8 mouse cellular contexts compared by ENCODE assay signal in the genomic region with DNA sequence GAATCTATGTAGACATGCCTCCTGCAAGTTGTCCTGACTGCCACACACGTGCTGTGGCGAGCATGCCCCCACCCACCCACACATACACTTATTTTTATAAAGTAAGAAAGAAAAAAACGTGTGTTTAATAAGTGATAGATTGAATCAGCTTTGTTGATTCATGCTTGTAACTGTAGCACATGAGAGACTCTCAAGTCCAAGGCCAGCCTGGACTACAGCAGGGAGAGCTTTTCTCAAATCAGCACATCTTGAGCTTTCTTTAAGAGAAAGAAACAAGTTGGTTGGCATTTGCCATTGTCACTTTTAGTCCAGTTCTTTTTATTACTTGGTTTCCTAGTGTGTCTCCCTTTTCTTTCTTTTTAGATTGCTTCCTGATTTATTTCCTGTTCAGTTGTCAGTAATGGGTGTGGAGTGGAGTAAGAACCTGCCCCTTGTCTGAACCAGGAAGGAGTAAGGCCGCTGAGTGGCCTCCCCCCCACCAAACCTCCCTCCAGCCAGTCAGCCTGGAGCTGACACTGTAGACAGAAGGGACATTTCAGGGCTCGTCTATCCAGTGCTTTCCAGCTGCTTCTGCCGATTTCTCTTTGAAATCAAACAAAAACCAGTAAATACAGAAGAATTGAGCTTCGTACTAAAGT. TPM values are rescaled to one million over a fixed set of nuclear protein-coding genes. Genes with fewer than 3 reads are reported as not detected.
DNase-seq lines count a peak whose midpoint lies in the region; ATAC-seq and TF ChIP-seq lines count a peak whose summit lies in the region.

No protein-coding gene starts in this region.

- H3K27ac ChIP-seq in heart, embryonic 16.5 days (ENCODE audit: low read length) = peak overlapping the region; percentile 56
- peak overlapping the region; percentile 26; the same call in 1 of the 2 replicates for H3K27ac ChIP-seq in olfactory bulb, adult 2 months (ENCODE audit: insufficient read depth, low read depth, low read length)
- no peak overlapping the region for H3K27ac ChIP-seq in forebrain, embryonic 16.5 days (ENCODE audit: low read length)

- 0 out of 2 replicates have a peak, but pooled peaks have one; percentile 63 for ATAC-seq in heart, embryonic 16.5 days (replicated peaks; ENCODE audit: extremely low read depth, insufficient read depth, low FRiP score)
- ATAC-seq in forebrain, embryonic 16.5 days = no peak

- no peaks in the 10 kb centered on the region for H3K36me3 ChIP-seq in heart, embryonic 16.5 days (ENCODE audit: control insufficient read depth, insufficient read depth)
- no peaks in the 10 kb centered on the region for H3K36me3 ChIP-seq in forebrain, embryonic 16.5 days (ENCODE audit: control insufficient read depth, insufficient read depth)

- H3K27me3 ChIP-seq in heart, embryonic 16.5 days (ENCODE audit: control insufficient read depth, insufficient read depth, low read length) = no peaks in the 10 kb centered on the region
- H3K27me3 ChIP-seq in forebrain, embryonic 16.5 days (replicated peaks; ENCODE audit: control insufficient read depth, insufficient read depth, low read length) = no peaks in the 10 kb centered on the region

- WGBS in heart, embryonic 16.5 days = 45% methylated on average over 7 of the region's 7 CpGs
- WGBS in olfactory bulb, adult 2 months = 40% methylated on average over 7 of the region's 7 CpGs
- WGBS in forebrain, embryonic 16.5 days = 64% methylated on average over 7 of the region's 7 CpGs

- H3K4me1 ChIP-seq in heart, embryonic 16.5 days (ENCODE audit: control insufficient read depth, insufficient read depth, low read length) = peaks cover 15% of the 10 kb centered on the region
- H3K4me1 ChIP-seq in olfactory bulb, adult 2 months (ENCODE audit: control insufficient read depth, insufficient read depth, low read length) = peaks cover 11% of the 10 kb centered on the region
- no peaks in the 10 kb centered on the region for H3K4me1 ChIP-seq in forebrain, embryonic 16.5 days (replicated peaks; ENCODE audit: control insufficient read depth, insufficient read depth, low read length)

- no peak for TF ChIP-seq POLR2A in olfactory bulb, adult 2 months (IDR thresholded peaks at IDR 0.05; ENCODE audit: insufficient read depth, low read depth, low read length)

- no peak for TF ChIP-seq CTCF in olfactory bulb, adult 2 months (IDR thresholded peaks at IDR 0.05; ENCODE audit: insufficient read depth, low read depth, low read length)

- H3K4me3 ChIP-seq in heart, embryonic 16.5 days (ENCODE audit: low read length) = no peak overlapping the region
- no peak overlapping the region for H3K4me3 ChIP-seq in olfactory bulb, adult 2 months (ENCODE audit: insufficient read depth, low read depth, low read length)
- no peak overlapping the region for H3K4me3 ChIP-seq in forebrain, embryonic 16.5 days (replicated peaks; ENCODE audit: low read length)

- no peak overlapping the region for H3K4me2 ChIP-seq in heart, embryonic 16.5 days (ENCODE audit: low read depth, low read length)
- H3K4me2 ChIP-seq in forebrain, embryonic 16.5 days (ENCODE audit: low read length) = no peak overlapping the region

- DNase-seq in A20 (ENCODE audit: low read depth, low spot score) = peak; percentile 41
- peak; percentile 49 for DNase-seq in ZHBTc4 (ENCODE audit: low read depth, low spot score)
- peak; percentile 54 for DNase-seq in liver
- no peak for DNase-seq in right cerebral cortex, postnatal 4 days
- no peak for DNase-seq in right cerebral cortex, postnatal 10 days (ENCODE audit: low spot score in 2 of 2)

- H3K9me3 ChIP-seq in heart, embryonic 16.5 days (replicated peaks; ENCODE audit: control insufficient read depth, low read length) = no peaks in the 10 kb centered on the region
- H3K9me3 ChIP-seq in forebrain, embryonic 16.5 days (ENCODE audit: control insufficient read depth, low read length) = no peaks in the 10 kb centered on the region

- H3K9ac ChIP-seq in heart, embryonic 16.5 days (ENCODE audit: low read length) = no peak overlapping the region
- no peak overlapping the region for H3K9ac ChIP-seq in forebrain, embryonic 16.5 days (replicated peaks; ENCODE audit: low read depth, low read length)

RNA-seq across cellular contexts. Expression of gene Atg14, which starts 55.5 kb away (rescaled TPM):
- 10.6 and 10.9 TPM in 2 replicates for polyA plus RNA-seq in heart, embryonic 16.5 days (2015; fragmentation: Nextera tagmentation; extraction: Ambion mirVana)
- polyA plus RNA-seq in olfactory bulb, adult 2 months (2012; ENCODE audit: insufficient read depth, insufficient read length, low replicate concordance, missing spikeins) = not detected in 2 replicates
- polyA plus RNA-seq in forebrain, embryonic 16.5 days (2015; fragmentation: Nextera tagmentation; extraction: Ambion mirVana) = 22.2 and 26.5 TPM in 2 replicates

Comparison
In these comparisons a context has a peak if more than half of its experiments do, and no peak if none do; other contexts are left out.
1. DNase-seq: peak in A20 (single experiment), ZHBTc4 (single experiment) and liver (single experiment); none in right cerebral cortex, postnatal 4 days (single experiment) and right cerebral cortex, postnatal 10 days (0 of 2).
2. RNA of gene Atg14, which starts 55.5 kb away (polyA plus RNA-seq): 22.2 to 26.5 TPM in forebrain, embryonic 16.5 days and 10.6 to 10.9 TPM in heart, embryonic 16.5 days; not detected in olfactory bulb, adult 2 months; every median in the first group is over 10 times any median in the second.